Mouse (Mus musculus): ENCODE data around the gene Dock6.

GRCm38 (mm10) chr9:21801591-21801990 lies 50.8 kb downstream of the Dock6 start:
- TF ChIP-seq CTCF (IDR thresholded peaks at IDR 0.05; ENCODE audit: control insufficient read depth, insufficient read depth, insufficient read length), result no peak
- TF ChIP-seq USF1 (IDR thresholded peaks at IDR 0.05; ENCODE audit: low read depth), result no peak
- no peak for TF ChIP-seq CEBPB (IDR thresholded peaks at IDR 0.05; ENCODE audit: low read depth)
- no peak for TF ChIP-seq MYOD1 (IDR thresholded peaks at IDR 0.05; ENCODE audit: control insufficient read depth, insufficient read length, low read depth)
- no peak for TF ChIP-seq MYOG (IDR thresholded peaks at IDR 0.05; ENCODE audit: control insufficient read depth, extremely low read depth, insufficient read length)
- no peak for TF ChIP-seq MAX (IDR thresholded peaks at IDR 0.05)
- no peak for TF ChIP-seq FOSL1 (IDR thresholded peaks at IDR 0.05; ENCODE audit: insufficient read depth, low read length, poor library complexity, severe bottlenecking)
